Mouse (Mus musculus) G1E (cell line): ENCODE results near the gene Fam221b. TPM values are rescaled to one million over a fixed set of nuclear protein-coding genes. Genes with fewer than 3 reads are reported as not detected.

Source experiments
- ATAC-seq: 2 replicates; pipeline ENCODE4 v1.8.0; 2016; ENCODE audit warnings: mild to moderate bottlenecking; ENCODE audit not compliant: insufficient number of reproducible peaks, poor library complexity, low FRiP score, severe bottlenecking; ENCODE audit errors: extremely low read depth
- DNase-seq: peaks from one replicate; pipeline ENCODE4 v3.0.0; 2012; ENCODE audit warnings: low spot score
- H3K27me3 ChIP-seq: 2 replicates; pipeline ENCODE4 v1.6.1; 2012; ENCODE audit warnings: mild to moderate bottlenecking, low read length, inconsistent platforms; ENCODE audit not compliant: insufficient read depth
- H3K36me3 ChIP-seq: replicated peaks from 2 replicates; pipeline ENCODE3; 2012; ENCODE audit warnings: mild to moderate bottlenecking, inconsistent platforms
- H3K4me1 ChIP-seq: 2 replicates; pipeline ENCODE4 v1.6.1; 2012; ENCODE audit warnings: low read depth, low read length, inconsistent platforms, mixed read lengths; ENCODE audit not compliant: insufficient read depth
- H3K4me3 ChIP-seq: 2 replicates; pipeline ENCODE4 v1.5.1; 2012; ENCODE audit warnings: low read depth, mild to moderate bottlenecking, inconsistent platforms, low read length, moderate library complexity, mixed read lengths
- H3K9me3 ChIP-seq: replicated peaks from 2 replicates; pipeline ENCODE4 v1.6.1; 2012; ENCODE audit warnings: inconsistent platforms
- CTCF ChIP-seq: IDR thresholded peaks from 2 replicates; pipeline ENCODE4 v1.5.1; 2012; ENCODE audit warnings: low read depth, low read length, inconsistent platforms, mixed read lengths
- GATA1 ChIP-seq: IDR thresholded peaks from 2 replicates; pipeline ENCODE4 v1.6.1; 2012; ENCODE audit warnings: borderline replicate concordance, low read length, inconsistent platforms, mixed read lengths
- GATA2 ChIP-seq: IDR thresholded peaks from 2 replicates; pipeline ENCODE4 v1.6.1; 2012; ENCODE audit warnings: low read depth, low read length, inconsistent platforms, borderline replicate concordance
- POLR2AphosphoS5 ChIP-seq: IDR thresholded peaks from 2 replicates; pipeline ENCODE4 v1.6.1; 2012; ENCODE audit warnings: low read depth, low read length, inconsistent platforms; ENCODE audit not compliant: insufficient replicate concordance
- TAL1 ChIP-seq: conservative IDR thresholded peaks from 2 replicates; pipeline ENCODE4 v1.6.1; 2012; ENCODE audit warnings: low read depth, low read length, inconsistent platforms, mixed read lengths
- polyA plus RNA-seq: library from polyadenylated mRNA; stranded (reverse); fragments of >175 nt; gene quantifications from 2 replicates; pipeline ENCODE4 v1.2.3, GENCODE M21; 2012
- total RNA-seq, 2 experiments: library from RNA; stranded (forward) in 1 of 2; stranded (reverse) in 1 of 2; fragments of 200-1000 nt in 1 of 2; fragments of >200 nt in 1 of 2; fragmentation: Nextera tagmentation in 1 of 2; gene quantifications; 2 replicates each; pipeline ENCODE4 v1.2.3; 2014 to 2017

Fam221b gene
- total and polyA plus RNA-seq, 3 experiments: 0.05 to 0.49 TPM; not detected in 1

- H3K4me1 ChIP-seq: peaks cover 10% of the 10 kb centered on the region
- no peak for TF ChIP-seq POLR2AphosphoS5
- TF ChIP-seq GATA1: no peak
- TF ChIP-seq TAL1: no peak
- no peak for TF ChIP-seq GATA2
- no peaks in the 10 kb centered on the region for H3K9me3 ChIP-seq
- no peak for ATAC-seq
- peaks cover 37% of the 10 kb centered on the region for H3K27me3 ChIP-seq
- H3K36me3 ChIP-seq: no peaks in the 10 kb centered on the region
- no peak for DNase-seq
- H3K4me3 ChIP-seq: no peak within 1 kb of the TSS
Observed at GRCm38 (mm10) chr4:43700707-43701106, 31.8 kb upstream of the Fam221b start, which contains the start of gene Olfr70. TSS of gene Olfr70 (minus strand) at chr4:43700807.

- DNase-seq: no peak
- peaks cover 18% of the 10 kb centered on the region for H3K27me3 ChIP-seq
- H3K4me1 ChIP-seq: peaks cover 42% of the 10 kb centered on the region
- TF ChIP-seq CTCF: no peak
- TF ChIP-seq TAL1: no peak
- TF ChIP-seq GATA1: no peak
- no peak for TF ChIP-seq GATA2
- TF ChIP-seq POLR2AphosphoS5: no peak
- H3K9me3 ChIP-seq: no peaks in the 10 kb centered on the region
- no peak for ATAC-seq
- H3K4me3 ChIP-seq: no peak overlapping the region
- H3K36me3 ChIP-seq: no peaks in the 10 kb centered on the region
Observed at GRCm38 (mm10) chr4:43696561-43696960, 27.6 kb upstream of the Fam221b start.

- no peaks in the 10 kb centered on the region for H3K9me3 ChIP-seq
- peaks cover 42% of the 10 kb centered on the region for H3K4me1 ChIP-seq
- no peak overlapping the region for H3K4me3 ChIP-seq
- no peak for ATAC-seq
- H3K27me3 ChIP-seq: peaks cover 23% of the 10 kb centered on the region
- no peak for TF ChIP-seq GATA2
- H3K36me3 ChIP-seq: no peaks in the 10 kb centered on the region
- DNase-seq: peak; percentile 43
Observed at GRCm38 (mm10) chr4:43695249-43695671, 26.3 kb upstream of the Fam221b start.

- Histone ChIP-seq H3K27me3 (peaks cover 20% of the 10 kb centered on the region), H3K9me3 (no peaks in the 10 kb centered on the region), H3K4me3 (no peak overlapping the region), H3K4me1 (peaks cover 42% of the 10 kb centered on the region), H3K36me3 (no peaks in the 10 kb centered on the region)
- DNase-seq (peak; percentile 35), ATAC-seq (no peak)
- TF ChIP-seq TAL1: peak; percentile 9; the same call in 1 of the 2 replicates
- no peak for TF ChIP-seq POLR2AphosphoS5
Observed at GRCm38 (mm10) chr4:43694439-43695248, 25.7 kb upstream of the Fam221b start.

- DNase-seq (peak; percentile 15), ATAC-seq (peak; percentile 51; the same call in 1 of the 2 replicates)
- TF ChIP-seq GATA1 (no peak), GATA2 (no peak), CTCF (no peak), POLR2AphosphoS5 (no peak)
Observed at GRCm38 (mm10) chr4:43693806-43694241, 24.9 kb upstream of the Fam221b start.

GRCm38 (mm10) chr4:43691026-43691425, 22.1 kb upstream of the Fam221b start:
- Histone ChIP-seq H3K27me3 (peaks cover 13% of the 10 kb centered on the region), H3K36me3 (no peaks in the 10 kb centered on the region), H3K9me3 (no peaks in the 10 kb centered on the region), H3K4me3 (no peak overlapping the region), H3K4me1 (peaks cover 35% of the 10 kb centered on the region)
- TF ChIP-seq GATA2 (no peak), GATA1 (no peak), TAL1 (no peak), CTCF (no peak), POLR2AphosphoS5 (no peak)
- ATAC-seq (no peak), DNase-seq (no peak)

More at GRCm38 (mm10) chr4:43693806-43694241, 24.9 kb upstream of the Fam221b start:
- H3K4me3 ChIP-seq: no peak overlapping the region
- H3K27me3 ChIP-seq: peaks cover 20% of the 10 kb centered on the region
- no peaks in the 10 kb centered on the region for H3K36me3 ChIP-seq
- H3K4me1 ChIP-seq: peaks cover 42% of the 10 kb centered on the region
- H3K9me3 ChIP-seq: no peaks in the 10 kb centered on the region
